Mouse (Mus musculus): ENCODE measurements around the gene Fam72a. TPM values are rescaled to one million over a fixed set of nuclear protein-coding genes. Genes with fewer than 3 reads are reported as not detected.

Gene Fam72a
- polyA plus RNA-seq, 1 experiment: 3.1 TPM

- peaks cover 34% of the 10 kb centered on the region for H3K79me3 ChIP-seq (ENCODE audit: low read depth)
- TF ChIP-seq MAX (IDR thresholded peaks at IDR 0.05) (no peak), CTCF (IDR thresholded peaks at IDR 0.05; ENCODE audit: control insufficient read depth, insufficient read depth, insufficient read length) (no peak), FOSL1 (IDR thresholded peaks at IDR 0.05; ENCODE audit: insufficient read depth, low read length, poor library complexity, severe bottlenecking) (no peak), MYOG (IDR thresholded peaks at IDR 0.05; ENCODE audit: control insufficient read depth, extremely low read depth, insufficient read length) (no peak), USF1 (IDR thresholded peaks at IDR 0.05; ENCODE audit: low read depth) (no peak), MYOD1 (IDR thresholded peaks at IDR 0.05; ENCODE audit: control insufficient read depth, insufficient read length, low read depth) (no peak), CEBPB (IDR thresholded peaks at IDR 0.05; ENCODE audit: low read depth) (no peak)
- no peaks in the 10 kb centered on the region for H3K27me3 ChIP-seq (ENCODE audit: control insufficient read depth, insufficient read depth, insufficient read length)
These were observed 26.0 kb upstream of the Fam72a start for GRCm38 (mm10) chr1:131501681-131502080.

DNA sequence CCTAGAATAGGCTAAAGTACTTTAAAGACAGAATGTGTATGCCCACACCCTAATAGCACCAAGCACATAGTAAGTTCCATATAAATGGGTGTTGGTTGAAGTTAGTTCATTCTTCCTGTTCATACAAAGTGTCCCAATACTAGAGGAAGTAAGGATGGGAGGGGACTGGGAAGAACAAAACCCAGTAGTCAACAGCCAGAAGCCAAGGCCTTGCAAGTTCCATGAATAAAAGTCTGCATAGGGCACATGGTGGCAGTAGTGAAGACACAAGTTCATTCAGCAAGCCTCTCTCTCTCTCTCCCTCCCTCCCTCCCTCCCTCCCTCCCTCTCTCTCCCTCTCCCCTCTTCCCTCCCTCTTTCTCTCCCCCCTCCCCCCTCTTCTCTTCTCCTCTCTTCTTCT, 16.6 kb upstream of the Fam72a start:
- Histone ChIP-seq H3K79me2 (ENCODE audit: control insufficient read depth, insufficient read depth) (peaks cover 99% of the 10 kb centered on the region), H3K27me3 (ENCODE audit: control insufficient read depth, insufficient read depth, insufficient read length) (no peaks in the 10 kb centered on the region), H3K79me3 (ENCODE audit: low read depth) (peaks cover 41% of the 10 kb centered on the region), H3ac (ENCODE audit: control insufficient read depth, insufficient read length, low read depth) (no peak overlapping the region), H3K36me3 (ENCODE audit: control insufficient read depth, insufficient read depth) (no peaks in the 10 kb centered on the region), H3K4me3 (ENCODE audit: insufficient read depth, poor library complexity, severe bottlenecking) (no peak overlapping the region)
- TF ChIP-seq MAX (IDR thresholded peaks at IDR 0.05): no peak
- TF ChIP-seq USF1 (IDR thresholded peaks at IDR 0.05; ENCODE audit: low read depth): no peak
- TF ChIP-seq CTCF (IDR thresholded peaks at IDR 0.05; ENCODE audit: control insufficient read depth, insufficient read depth, insufficient read length): no peak
- TF ChIP-seq MYOD1 (IDR thresholded peaks at IDR 0.05; ENCODE audit: control insufficient read depth, insufficient read length, low read depth): no peak

More at GRCm38 (mm10) chr1:131501681-131502080, 26.0 kb upstream of the Fam72a start:
- no peaks in the 10 kb centered on the region for H3K36me3 ChIP-seq (ENCODE audit: control insufficient read depth, insufficient read depth)
- H3K79me2 ChIP-seq (ENCODE audit: control insufficient read depth, insufficient read depth): peaks cover 95% of the 10 kb centered on the region
- no peak overlapping the region for H3ac ChIP-seq (ENCODE audit: control insufficient read depth, insufficient read length, low read depth)
- no peak overlapping the region for H3K4me3 ChIP-seq (ENCODE audit: insufficient read depth, poor library complexity, severe bottlenecking)

DNA sequence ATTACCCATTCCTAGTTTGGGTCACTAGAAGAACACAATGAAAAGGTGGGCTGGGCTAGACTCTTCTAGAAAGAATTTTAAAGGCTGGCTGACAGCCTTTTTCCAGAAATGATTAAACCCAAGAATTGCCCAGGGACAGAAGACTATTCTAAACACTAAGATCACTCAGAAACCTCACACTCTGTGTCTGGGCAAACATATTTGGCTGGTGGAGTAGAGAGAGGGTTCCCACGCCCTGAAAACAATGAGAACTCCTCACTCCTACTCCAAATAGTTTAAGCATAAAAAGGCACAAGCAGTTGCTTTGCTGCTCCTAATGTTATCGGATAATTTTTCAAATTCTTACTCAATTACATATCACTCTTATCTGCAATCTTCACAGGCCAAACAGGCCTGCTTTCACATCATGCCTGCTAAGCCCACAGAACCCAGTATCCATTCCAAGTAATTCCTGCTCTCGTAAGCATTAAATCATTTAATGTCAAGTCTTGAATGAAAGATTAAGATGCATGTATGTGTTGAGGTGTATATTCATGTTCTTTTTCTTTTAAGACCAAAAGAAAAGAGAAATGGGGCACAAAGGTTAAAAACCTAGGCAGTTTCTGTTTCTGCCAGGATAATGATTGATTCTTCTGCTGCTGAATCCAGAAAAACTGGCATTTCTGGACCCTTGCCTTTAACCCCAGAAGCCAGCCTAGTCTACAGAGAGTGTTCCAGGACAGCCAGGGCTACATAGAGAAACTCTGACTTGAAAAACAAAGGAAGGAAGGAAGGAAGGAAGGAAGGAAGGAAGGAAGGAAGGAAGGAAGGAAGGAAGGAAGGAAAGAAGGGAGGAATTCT, 15.8 kb upstream of the Fam72a start:
- Histone ChIP-seq H3K36me3 (ENCODE audit: control insufficient read depth, insufficient read depth) (no peaks in the 10 kb centered on the region), H3K4me3 (ENCODE audit: insufficient read depth, poor library complexity, severe bottlenecking) (no peak overlapping the region), H3K79me3 (ENCODE audit: low read depth) (peaks cover 40% of the 10 kb centered on the region), H3ac (ENCODE audit: control insufficient read depth, insufficient read length, low read depth) (no peak overlapping the region), H3K27me3 (ENCODE audit: control insufficient read depth, insufficient read depth, insufficient read length) (no peaks in the 10 kb centered on the region), H3K79me2 (ENCODE audit: control insufficient read depth, insufficient read depth) (peaks cover 99% of the 10 kb centered on the region)
- no peak for TF ChIP-seq CTCF (IDR thresholded peaks at IDR 0.05; ENCODE audit: control insufficient read depth, insufficient read depth, insufficient read length)
- TF ChIP-seq MAX (IDR thresholded peaks at IDR 0.05): no peak
- no peak for TF ChIP-seq MYOG (IDR thresholded peaks at IDR 0.05; ENCODE audit: control insufficient read depth, extremely low read depth, insufficient read length)
- TF ChIP-seq CEBPB (IDR thresholded peaks at IDR 0.05; ENCODE audit: low read depth): no peak

DNA sequence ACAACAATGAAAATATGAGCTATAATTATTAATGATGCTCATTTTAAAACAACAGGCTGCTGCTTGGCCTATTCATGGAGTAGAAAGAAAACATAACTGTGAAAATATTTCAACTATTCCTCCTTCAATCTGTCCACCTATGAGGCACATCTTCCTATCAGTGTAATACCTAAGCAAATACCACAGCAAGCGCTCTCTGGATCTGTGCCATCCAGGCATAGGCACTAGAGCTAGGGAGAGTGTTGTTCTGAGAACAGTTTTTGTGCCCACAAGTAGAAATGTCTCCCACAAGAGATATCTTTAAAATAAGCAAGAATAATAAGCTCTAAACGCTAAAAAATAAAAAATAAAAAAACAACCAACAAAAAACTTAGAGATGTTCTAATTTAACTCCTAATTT, 14.6 kb upstream of the Fam72a start:
- Histone ChIP-seq H3K27me3 (ENCODE audit: control insufficient read depth, insufficient read depth, insufficient read length) (no peaks in the 10 kb centered on the region), H3K79me3 (ENCODE audit: low read depth) (peaks cover 41% of the 10 kb centered on the region), H3K36me3 (ENCODE audit: control insufficient read depth, insufficient read depth) (no peaks in the 10 kb centered on the region), H3K79me2 (ENCODE audit: control insufficient read depth, insufficient read depth) (peaks cover 97% of the 10 kb centered on the region), H3K4me3 (ENCODE audit: insufficient read depth, poor library complexity, severe bottlenecking) (no peak overlapping the region), H3ac (ENCODE audit: control insufficient read depth, insufficient read length, low read depth) (no peak overlapping the region)
- no peak for TF ChIP-seq USF1 (IDR thresholded peaks at IDR 0.05; ENCODE audit: low read depth)

- no peak for TF ChIP-seq FOSL1 (IDR thresholded peaks at IDR 0.05; ENCODE audit: insufficient read depth, low read length, poor library complexity, severe bottlenecking)
- no peak for TF ChIP-seq MYOG (IDR thresholded peaks at IDR 0.05; ENCODE audit: control insufficient read depth, extremely low read depth, insufficient read length)
- no peak for TF ChIP-seq MYOD1 (IDR thresholded peaks at IDR 0.05; ENCODE audit: control insufficient read depth, insufficient read length, low read depth)
- no peak for TF ChIP-seq USF1 (IDR thresholded peaks at IDR 0.05; ENCODE audit: low read depth)
- no peak for TF ChIP-seq MAX (IDR thresholded peaks at IDR 0.05)
- TF ChIP-seq CTCF (IDR thresholded peaks at IDR 0.05; ENCODE audit: control insufficient read depth, insufficient read depth, insufficient read length): no peak
- TF ChIP-seq CEBPB (IDR thresholded peaks at IDR 0.05; ENCODE audit: low read depth): no peak
- Histone ChIP-seq H3K4me3 (ENCODE audit: insufficient read depth, poor library complexity, severe bottlenecking) (no peak overlapping the region), H3K36me3 (ENCODE audit: control insufficient read depth, insufficient read depth) (no peaks in the 10 kb centered on the region), H3K79me3 (ENCODE audit: low read depth) (peaks cover 41% of the 10 kb centered on the region), H3K27me3 (ENCODE audit: control insufficient read depth, insufficient read depth, insufficient read length) (no peaks in the 10 kb centered on the region), H3K79me2 (ENCODE audit: control insufficient read depth, insufficient read depth) (peaks cover 97% of the 10 kb centered on the region), H3ac (ENCODE audit: control insufficient read depth, insufficient read length, low read depth) (no peak overlapping the region)
These were observed 13.5 kb upstream of the Fam72a start for GRCm38 (mm10) chr1:131514197-131514596.

GRCm38 (mm10) chr1:131516588-131516987, 11.1 kb upstream of the Fam72a start:
- Histone ChIP-seq H3K79me3 (ENCODE audit: low read depth) (peaks cover 54% of the 10 kb centered on the region), H3K79me2 (ENCODE audit: control insufficient read depth, insufficient read depth) (peaks cover 97% of the 10 kb centered on the region), H3K27me3 (ENCODE audit: control insufficient read depth, insufficient read depth, insufficient read length) (no peaks in the 10 kb centered on the region), H3K4me3 (ENCODE audit: insufficient read depth, poor library complexity, severe bottlenecking) (no peak overlapping the region), H3ac (ENCODE audit: control insufficient read depth, insufficient read length, low read depth) (no peak overlapping the region), H3K36me3 (ENCODE audit: control insufficient read depth, insufficient read depth) (no peaks in the 10 kb centered on the region)
- TF ChIP-seq MAX (IDR thresholded peaks at IDR 0.05): no peak

All from C2C12 (cell line).